ENCODE assay signal across 9 mouse cellular contexts in genomic region chr5:102070788-102071187, GRCm38 (mm10). TPM values are rescaled to one million over a fixed set of nuclear protein-coding genes. Genes with fewer than 3 reads are reported as not detected.
DNase-seq lines count a peak whose midpoint lies in the region; ATAC-seq and TF ChIP-seq lines count a peak whose summit lies in the region.
"Had no signal": no experiment of that assay in that cellular context is flagged by ENCODE, and none has a peak within 500 bp of the region (broad histone marks: within the 10 kb centered on the region; RNA-seq: fewer than 3 reads in every experiment).

No protein-coding gene starts in this region.

- no peaks in the 10 kb centered on the region for H3K36me3 ChIP-seq in heart, embryonic 15.5 days
- no peaks in the 10 kb centered on the region for H3K36me3 ChIP-seq in embryonic facial prominence, embryonic 11.5 days (replicated peaks; ENCODE audit: control insufficient read depth, insufficient read depth, low read depth, low read length)
- no peaks in the 10 kb centered on the region for H3K36me3 ChIP-seq in intestine, embryonic 16.5 days (ENCODE audit: control insufficient read depth, insufficient read depth, low read length)
- no peaks in the 10 kb centered on the region; the same call in 1 of the 2 replicates for H3K36me3 ChIP-seq in midbrain, postnatal 0 days (ENCODE audit: insufficient read depth, low read length)

- TF ChIP-seq CTCF in midbrain, postnatal 0 days (IDR thresholded peaks at IDR 0.05), result no peak

- 64% methylated on average over 4 of the region's 4 CpGs for WGBS in heart, embryonic 15.5 days
- WGBS in embryonic facial prominence, embryonic 11.5 days, result 22% methylated on average over 4 of the region's 4 CpGs
- WGBS in intestine, embryonic 16.5 days, result 30% methylated on average over 4 of the region's 4 CpGs
- WGBS in midbrain, postnatal 0 days, result 36% methylated on average over 4 of the region's 4 CpGs

- H3K4me2 ChIP-seq in heart, embryonic 15.5 days, result peak overlapping the region; percentile 83
- peak overlapping the region; percentile 68; the same call in 1 of the 2 replicates for H3K4me2 ChIP-seq in embryonic facial prominence, embryonic 11.5 days (ENCODE audit: low read depth, low read length)
- peak overlapping the region; percentile 85; the same call in 1 of the 2 replicates for H3K4me2 ChIP-seq in intestine, embryonic 16.5 days (ENCODE audit: low read depth, low read length)
- H3K4me2 ChIP-seq in midbrain, postnatal 0 days (ENCODE audit: low read depth, low read length, poor library complexity, severe bottlenecking), result peak overlapping the region; percentile 56

- no peak overlapping the region for H3K27ac ChIP-seq in heart, embryonic 15.5 days
- H3K27ac ChIP-seq in embryonic facial prominence, embryonic 11.5 days (replicated peaks; ENCODE audit: low read depth, low read length), result no peak overlapping the region
- H3K27ac ChIP-seq in intestine, embryonic 16.5 days (ENCODE audit: low read length), result no peak overlapping the region; the same call in 1 of the 2 replicates
- H3K27ac ChIP-seq in midbrain, postnatal 0 days (ENCODE audit: low read depth, low read length), result peak overlapping the region; percentile 99; the same call in 1 of the 2 replicates

- no peaks in the 10 kb centered on the region for H3K27me3 ChIP-seq in heart, embryonic 15.5 days
- no peaks in the 10 kb centered on the region for H3K27me3 ChIP-seq in embryonic facial prominence, embryonic 11.5 days (ENCODE audit: control insufficient read depth, insufficient read depth, low read length)
- H3K27me3 ChIP-seq in intestine, embryonic 16.5 days (replicated peaks; ENCODE audit: control insufficient read depth, insufficient read depth, low read length), result no peaks in the 10 kb centered on the region
- H3K27me3 ChIP-seq in midbrain, postnatal 0 days (ENCODE audit: insufficient read depth, low read length), result no peaks in the 10 kb centered on the region

- ATAC-seq in heart, embryonic 15.5 days (replicated peaks; ENCODE audit: insufficient number of reproducible peaks, insufficient read depth, low FRiP score, low read depth), result no peak
- no peak for ATAC-seq in embryonic facial prominence, embryonic 11.5 days (replicated peaks; ENCODE audit: insufficient number of reproducible peaks, low FRiP score, low TSS enrichment, low read depth)
- ATAC-seq in intestine, embryonic 16.5 days, result no peak
- no peak for ATAC-seq in midbrain, postnatal 0 days (ENCODE audit: low FRiP score)

- H3K4me1 ChIP-seq in heart, embryonic 15.5 days (replicated peaks), result peaks cover 14% of the 10 kb centered on the region
- H3K4me1 ChIP-seq in embryonic facial prominence, embryonic 11.5 days (ENCODE audit: control insufficient read depth, insufficient read depth, low read length), result no peaks in the 10 kb centered on the region
- H3K4me1 ChIP-seq in intestine, embryonic 16.5 days (ENCODE audit: control insufficient read depth, insufficient read depth, low read length), result peaks cover 11% of the 10 kb centered on the region
- H3K4me1 ChIP-seq in midbrain, postnatal 0 days (ENCODE audit: insufficient read depth, low read length), result peaks cover 15% of the 10 kb centered on the region; the same call in 1 of the 2 replicates

- H3K4me3 ChIP-seq in heart, embryonic 15.5 days, result no peak overlapping the region
- no peak overlapping the region for H3K4me3 ChIP-seq in embryonic facial prominence, embryonic 11.5 days (ENCODE audit: low read depth, low read length)
- H3K4me3 ChIP-seq in intestine, embryonic 16.5 days (ENCODE audit: low read length), result no peak overlapping the region
- peak overlapping the region; percentile 91; the same call in 1 of the 2 replicates for H3K4me3 ChIP-seq in midbrain, postnatal 0 days (ENCODE audit: low read depth, low read length)

- H3K9me3 ChIP-seq in heart, embryonic 15.5 days (replicated peaks), result no peaks in the 10 kb centered on the region
- H3K9me3 ChIP-seq in embryonic facial prominence, embryonic 11.5 days (replicated peaks; ENCODE audit: control insufficient read depth, low read length), result no peaks in the 10 kb centered on the region
- H3K9me3 ChIP-seq in intestine, embryonic 16.5 days (ENCODE audit: control insufficient read depth, low read length), result no peaks in the 10 kb centered on the region
- H3K9me3 ChIP-seq in midbrain, postnatal 0 days (ENCODE audit: low read length), result no peaks in the 10 kb centered on the region

- no peak for DNase-seq in heart, adult 9 months (ENCODE audit: low spot score in 2 of 2)
- DNase-seq in embryonic facial prominence, embryonic 11.5 days (ENCODE audit: low spot score), result no peak
- DNase-seq in midbrain, postnatal 0 days (ENCODE audit: low spot score), result no peak
- no peak for DNase-seq in spleen, postnatal 4 days (ENCODE audit: low spot score in 2 of 2)
- DNase-seq in adrenal gland, adult 8-10 months, result no peak
- no peak for DNase-seq in frontal cortex, adult 2 months (ENCODE audit: extremely low spot score in 1 of 2, low spot score in 1 of 2)
- DNase-seq: thymus, adult 18-20 months had no signal

- no peak overlapping the region for H3K9ac ChIP-seq in heart, embryonic 15.5 days
- H3K9ac ChIP-seq in embryonic facial prominence, embryonic 11.5 days (replicated peaks; ENCODE audit: low read length), result no peak overlapping the region
- H3K9ac ChIP-seq in intestine, embryonic 16.5 days (ENCODE audit: low read depth, low read length), result peak overlapping the region; percentile 37; the same call in 1 of the 2 replicates
- H3K9ac ChIP-seq in midbrain, postnatal 0 days (replicated peaks; ENCODE audit: low read length, poor library complexity, severe bottlenecking), result peak overlapping the region; percentile 100; the same call in 1 of the 2 replicates

RNA-seq across cellular contexts. Expression of gene Wdfy3, which starts 1.1 kb away (rescaled TPM):
- polyA plus RNA-seq in heart, embryonic 15.5 days (2015; fragmentation: Nextera tagmentation; extraction: Ambion mirVana), result 8.7 and 9.6 TPM in 2 replicates
- 17.4 and 17.7 TPM in 2 replicates for polyA plus RNA-seq in embryonic facial prominence, embryonic 11.5 days (2014; fragmentation: Nextera tagmentation; extraction: Ambion mirVana)
- polyA plus RNA-seq in intestine, embryonic 16.5 days (2015; fragmentation: Nextera tagmentation; extraction: Ambion mirVana), result 7.5 and 9.0 TPM in 2 replicates
- total RNA-seq in midbrain, postnatal 0 days (2014; rRNA removed), result 87.9 and 89.2 TPM in 2 replicates
- polyA plus RNA-seq in midbrain, postnatal 0 days (2015; fragmentation: Nextera tagmentation; extraction: Ambion mirVana), result 17.1 and 18.2 TPM in 2 replicates
- total RNA-seq in adrenal gland, adult 8-10 months (2022), result 10 to 100 TPM; 41.6 to 70.2 (median 56.0) TPM
- polyA plus RNA-seq in frontal cortex, adult 2 months (2012; rRNA removed), result 44.3 and 50.3 TPM in 2 replicates

Comparison
In these comparisons a context has a peak if more than half of its experiments do, and no peak if none do; other contexts are left out.
1. H3K9ac ChIP-seq: peak in intestine, embryonic 16.5 days (single experiment) and midbrain, postnatal 0 days (single experiment); none in heart, embryonic 15.5 days (single experiment) and embryonic facial prominence, embryonic 11.5 days (single experiment).
2. Peak in every context shown above with its lines, with median percentiles within 50 percentile points of each other: H3K4me2 ChIP-seq.